Mouse (Mus musculus): ENCODE data around the gene Ergic1. TPM values are rescaled to one million over a fixed set of nuclear protein-coding genes. Genes with fewer than 3 reads are reported as not detected.

Ergic1 gene
- polyA plus RNA-seq, 1 experiment from 2014 or later, result 134 TPM

DNA sequence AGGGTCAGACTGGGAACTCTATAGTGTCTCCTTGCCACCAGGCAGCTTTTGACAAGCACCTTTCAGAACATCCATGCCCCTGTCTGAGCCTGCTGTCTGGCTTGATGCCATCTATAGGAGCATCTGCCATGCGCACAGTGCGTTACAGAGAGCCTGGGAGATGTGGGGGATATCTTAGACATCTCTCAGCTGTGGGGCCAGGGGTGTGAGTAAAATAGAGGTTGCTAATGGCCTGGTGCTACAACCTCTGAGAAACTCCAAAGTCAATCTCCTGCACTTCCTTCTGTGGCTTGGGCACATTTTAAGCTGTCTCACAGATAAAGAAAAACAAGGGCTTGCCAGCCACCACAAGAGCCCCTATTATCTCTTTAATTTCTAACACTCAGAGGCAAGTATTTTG, 128.5 kb downstream of the Ergic1 start:
- no peak for DNase-seq (ENCODE audit: low spot score)
- no peaks in the 10 kb centered on the region for H3K36me3 ChIP-seq (ENCODE audit: control insufficient read depth, insufficient read depth, low read length)
- ATAC-seq, result peak; percentile 25; the same call in 1 of the 2 replicates
- 59% methylated on average over 2 of the region's 2 CpGs for WGBS
- H3K27me3 ChIP-seq (replicated peaks; ENCODE audit: control insufficient read depth, insufficient read depth, low read length), result no peaks in the 10 kb centered on the region
- no peaks in the 10 kb centered on the region for H3K9me3 ChIP-seq (replicated peaks; ENCODE audit: control insufficient read depth, low read length)
- no peak overlapping the region for H3K4me3 ChIP-seq (ENCODE audit: low read depth, low read length)
- H3K27ac ChIP-seq (ENCODE audit: low read depth, low read length), result peak overlapping the region; percentile 82
- peaks cover 26% of the 10 kb centered on the region for H3K4me1 ChIP-seq (ENCODE audit: control insufficient read depth, insufficient read depth, low read length)
- H3K4me2 ChIP-seq (ENCODE audit: low read length), result no peak overlapping the region
- peak overlapping the region; percentile 21; the same call in 1 of the 2 replicates for H3K9ac ChIP-seq (ENCODE audit: low read length)

DNA sequence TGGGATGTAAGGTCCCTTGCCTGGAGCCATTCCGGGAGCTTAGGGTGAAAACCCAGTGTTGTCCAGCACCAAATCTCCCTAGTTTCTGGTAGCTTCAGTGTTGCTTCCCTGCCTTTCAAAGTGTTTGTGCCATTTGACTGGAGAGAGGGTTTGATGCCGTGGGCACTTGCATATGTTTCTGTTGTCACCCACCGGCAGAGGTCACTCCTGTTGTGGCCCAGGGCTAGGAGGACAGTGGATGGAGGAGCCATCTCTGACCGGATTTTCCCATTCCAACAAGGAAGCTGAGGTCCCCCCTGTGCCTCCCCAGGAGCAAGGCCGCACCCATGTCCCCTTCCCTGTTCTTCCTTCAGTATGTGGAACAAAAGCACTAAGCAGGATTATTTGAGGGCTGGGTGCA, 128.9 kb downstream of the Ergic1 start:
- Histone ChIP-seq H3K36me3 (ENCODE audit: control insufficient read depth, insufficient read depth, low read length) (no peaks in the 10 kb centered on the region; the same call in 1 of the 2 replicates), H3K4me3 (ENCODE audit: low read depth, low read length) (no peak overlapping the region), H3K9ac (ENCODE audit: low read length) (peak overlapping the region; percentile 29; the same call in 1 of the 2 replicates), H3K4me1 (ENCODE audit: control insufficient read depth, insufficient read depth, low read length) (peaks cover 26% of the 10 kb centered on the region), H3K27me3 (replicated peaks; ENCODE audit: control insufficient read depth, insufficient read depth, low read length) (no peaks in the 10 kb centered on the region), H3K4me2 (ENCODE audit: low read length) (no peak overlapping the region), H3K27ac (ENCODE audit: low read depth, low read length) (peak overlapping the region; percentile 82), H3K9me3 (replicated peaks; ENCODE audit: control insufficient read depth, low read length) (no peaks in the 10 kb centered on the region)
- no peak for ATAC-seq
- no peak for DNase-seq (ENCODE audit: low spot score)
- 81% methylated on average over 5 of the region's 5 CpGs for WGBS

DNA sequence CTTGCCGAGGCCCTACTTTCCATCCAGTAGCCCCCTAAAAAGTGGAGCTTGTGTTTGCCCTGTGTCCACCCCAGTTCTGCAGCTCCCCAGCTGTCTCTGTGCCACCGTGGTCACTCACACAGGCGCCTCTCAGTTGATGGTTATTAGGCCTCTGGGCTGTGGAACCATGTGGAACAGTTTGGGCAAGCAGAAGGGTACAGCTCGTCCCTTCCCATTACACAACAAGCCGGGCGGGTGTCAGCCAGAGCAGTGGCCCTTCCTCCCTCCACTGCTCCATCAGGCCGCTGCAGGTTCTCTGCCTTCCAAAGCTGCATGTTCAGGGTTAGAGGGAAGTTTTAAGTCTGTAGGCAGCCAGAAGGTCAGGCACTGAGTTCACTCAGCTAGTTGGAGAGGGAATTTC, 129.8 kb downstream of the Ergic1 start:
- Histone ChIP-seq H3K4me3 (ENCODE audit: low read depth, low read length) (no peak overlapping the region), H3K4me1 (ENCODE audit: control insufficient read depth, insufficient read depth, low read length) (peaks cover 26% of the 10 kb centered on the region), H3K9ac (ENCODE audit: low read length) (no peak overlapping the region), H3K27ac (ENCODE audit: low read depth, low read length) (no peak overlapping the region), H3K9me3 (replicated peaks; ENCODE audit: control insufficient read depth, low read length) (no peaks in the 10 kb centered on the region), H3K36me3 (ENCODE audit: control insufficient read depth, insufficient read depth, low read length) (peaks cover 7% of the 10 kb centered on the region; the same call in 1 of the 2 replicates), H3K27me3 (replicated peaks; ENCODE audit: control insufficient read depth, insufficient read depth, low read length) (no peaks in the 10 kb centered on the region), H3K4me2 (ENCODE audit: low read length) (no peak overlapping the region)
- no peak for DNase-seq (ENCODE audit: low spot score)
- no peak for ATAC-seq
- 87% methylated on average over 7 of the region's 7 CpGs for WGBS

DNA sequence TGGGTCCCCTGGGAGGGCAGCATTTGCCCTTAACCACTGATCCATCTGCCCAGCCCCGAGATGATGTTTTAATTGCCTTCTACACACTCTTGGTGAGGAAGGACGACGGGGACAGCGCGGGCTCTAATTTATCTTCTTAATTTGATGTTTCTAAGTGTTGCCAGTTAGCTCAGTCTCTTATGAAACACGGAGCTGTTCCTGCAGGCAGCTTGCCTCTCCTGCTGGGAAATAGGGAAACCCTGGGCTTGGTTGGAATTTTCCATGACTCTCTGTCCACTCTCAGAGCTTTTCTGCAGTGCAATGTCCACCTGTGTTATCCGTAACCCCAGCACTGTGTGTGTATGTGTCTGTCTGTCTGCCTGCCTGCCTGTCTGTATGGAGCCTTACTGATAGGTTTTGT, 132.1 kb downstream of the Ergic1 start:
- 82% methylated on average over 7 of the region's 7 CpGs for WGBS
- H3K27ac ChIP-seq (ENCODE audit: low read depth, low read length), result no peak overlapping the region; the same call in 1 of the 2 replicates

DNA sequence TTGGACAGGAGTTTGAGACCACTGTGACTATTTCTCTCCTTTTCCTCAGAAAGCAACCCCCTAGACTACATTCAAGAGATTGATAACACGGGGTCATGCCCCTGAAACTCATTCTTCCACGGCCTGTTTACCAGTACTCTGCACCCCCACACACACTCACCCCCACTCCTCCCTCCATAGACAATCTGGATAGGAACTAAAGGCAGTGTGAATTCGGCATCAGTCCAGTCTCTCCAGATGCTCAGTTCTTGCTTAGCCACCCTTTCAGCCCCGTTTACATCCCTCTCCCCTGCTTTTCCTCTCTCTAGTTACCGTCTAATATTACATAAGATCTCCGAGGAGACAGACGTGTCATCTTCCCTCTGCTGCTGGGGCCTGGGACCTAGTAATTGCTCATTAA, 132.9 kb downstream of the Ergic1 start:
- peaks cover 32% of the 10 kb centered on the region for H3K36me3 ChIP-seq (ENCODE audit: control insufficient read depth, insufficient read depth, low read length)
- ATAC-seq (no peak), DNase-seq (ENCODE audit: low spot score) (peak; percentile 49)
- H3K27me3 ChIP-seq (replicated peaks; ENCODE audit: control insufficient read depth, insufficient read depth, low read length), result no peaks in the 10 kb centered on the region
- H3K4me2 ChIP-seq (ENCODE audit: low read length), result no peak overlapping the region
- H3K27ac ChIP-seq (ENCODE audit: low read depth, low read length), result no peak overlapping the region; the same call in 1 of the 2 replicates
- 56% methylated on average over 7 of the region's 7 CpGs for WGBS
- H3K4me1 ChIP-seq (ENCODE audit: control insufficient read depth, insufficient read depth, low read length), result peaks cover 15% of the 10 kb centered on the region
- H3K9ac ChIP-seq (ENCODE audit: low read length), result no peak overlapping the region
- no peaks in the 10 kb centered on the region for H3K9me3 ChIP-seq (replicated peaks; ENCODE audit: control insufficient read depth, low read length)
- H3K4me3 ChIP-seq (ENCODE audit: low read depth, low read length), result no peak overlapping the region

More for the DNA sequence above, 132.1 kb downstream of the Ergic1 start:
- H3K9me3 ChIP-seq (replicated peaks; ENCODE audit: control insufficient read depth, low read length), result no peaks in the 10 kb centered on the region
- H3K4me2 ChIP-seq (ENCODE audit: low read length), result no peak overlapping the region
- peaks cover 25% of the 10 kb centered on the region for H3K36me3 ChIP-seq (ENCODE audit: control insufficient read depth, insufficient read depth, low read length)
- H3K9ac ChIP-seq (ENCODE audit: low read length), result no peak overlapping the region
- H3K4me1 ChIP-seq (ENCODE audit: control insufficient read depth, insufficient read depth, low read length), result peaks cover 21% of the 10 kb centered on the region
- DNase-seq (ENCODE audit: low spot score), result no peak
- no peaks in the 10 kb centered on the region for H3K27me3 ChIP-seq (replicated peaks; ENCODE audit: control insufficient read depth, insufficient read depth, low read length)
- ATAC-seq, result no peak
- no peak overlapping the region for H3K4me3 ChIP-seq (ENCODE audit: low read depth, low read length)

DNA sequence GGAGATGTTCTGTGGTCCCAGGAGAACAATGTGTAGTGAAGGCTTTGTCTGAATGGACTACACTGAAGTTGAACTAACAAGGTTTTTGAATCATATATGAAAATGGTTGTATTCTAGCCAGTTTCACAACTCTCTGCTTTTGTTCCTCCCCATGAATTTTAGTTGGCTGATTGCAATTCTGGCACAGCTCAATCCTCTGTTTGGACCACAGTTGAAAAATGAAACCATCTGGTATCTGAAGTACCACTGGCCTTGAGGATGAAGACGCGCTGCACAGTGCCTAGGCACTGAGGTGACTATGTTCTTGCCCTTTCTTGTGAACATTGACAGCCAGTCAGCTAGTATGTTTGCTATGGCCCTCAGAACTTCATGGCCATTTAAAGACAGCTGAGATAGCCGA, 133.9 kb downstream of the Ergic1 start:
- Histone ChIP-seq H3K36me3 (ENCODE audit: control insufficient read depth, insufficient read depth, low read length) (peaks cover 42% of the 10 kb centered on the region), H3K9me3 (replicated peaks; ENCODE audit: control insufficient read depth, low read length) (no peaks in the 10 kb centered on the region), H3K27me3 (replicated peaks; ENCODE audit: control insufficient read depth, insufficient read depth, low read length) (no peaks in the 10 kb centered on the region), H3K4me2 (ENCODE audit: low read length) (no peak overlapping the region), H3K9ac (ENCODE audit: low read length) (no peak overlapping the region), H3K4me1 (ENCODE audit: control insufficient read depth, insufficient read depth, low read length) (peaks cover 5% of the 10 kb centered on the region; the same call in 1 of the 2 replicates), H3K27ac (ENCODE audit: low read depth, low read length) (no peak overlapping the region), H3K4me3 (ENCODE audit: low read depth, low read length) (no peak overlapping the region)
- no peak for ATAC-seq
- 88% methylated on average over 3 of the region's 3 CpGs for WGBS
- no peak for DNase-seq (ENCODE audit: low spot score)

DNA sequence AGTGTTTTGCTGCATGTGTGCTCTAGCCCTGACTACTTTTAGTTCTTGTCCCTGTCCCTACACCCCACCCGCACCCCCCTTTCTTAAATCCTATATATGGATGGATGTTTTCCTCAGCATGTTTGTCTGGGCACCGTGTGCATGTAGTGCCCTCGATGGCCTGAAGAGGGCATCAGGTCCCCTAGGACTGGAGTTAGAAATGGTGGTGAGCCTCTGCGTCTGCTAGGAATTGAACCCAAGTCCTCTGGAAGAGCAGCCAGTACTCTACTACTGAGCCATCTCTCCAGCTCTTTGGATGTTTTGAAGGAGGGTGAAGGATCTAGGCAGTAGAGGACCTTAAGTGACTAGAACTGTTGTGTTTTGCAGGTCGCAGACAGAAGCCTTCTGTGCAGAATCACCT, 137.6 kb downstream of the Ergic1 start:
- ATAC-seq, result no peak
- 93% methylated on average over 5 of the region's 5 CpGs for WGBS
- no peaks in the 10 kb centered on the region for H3K4me1 ChIP-seq (ENCODE audit: control insufficient read depth, insufficient read depth, low read length)

DNA sequence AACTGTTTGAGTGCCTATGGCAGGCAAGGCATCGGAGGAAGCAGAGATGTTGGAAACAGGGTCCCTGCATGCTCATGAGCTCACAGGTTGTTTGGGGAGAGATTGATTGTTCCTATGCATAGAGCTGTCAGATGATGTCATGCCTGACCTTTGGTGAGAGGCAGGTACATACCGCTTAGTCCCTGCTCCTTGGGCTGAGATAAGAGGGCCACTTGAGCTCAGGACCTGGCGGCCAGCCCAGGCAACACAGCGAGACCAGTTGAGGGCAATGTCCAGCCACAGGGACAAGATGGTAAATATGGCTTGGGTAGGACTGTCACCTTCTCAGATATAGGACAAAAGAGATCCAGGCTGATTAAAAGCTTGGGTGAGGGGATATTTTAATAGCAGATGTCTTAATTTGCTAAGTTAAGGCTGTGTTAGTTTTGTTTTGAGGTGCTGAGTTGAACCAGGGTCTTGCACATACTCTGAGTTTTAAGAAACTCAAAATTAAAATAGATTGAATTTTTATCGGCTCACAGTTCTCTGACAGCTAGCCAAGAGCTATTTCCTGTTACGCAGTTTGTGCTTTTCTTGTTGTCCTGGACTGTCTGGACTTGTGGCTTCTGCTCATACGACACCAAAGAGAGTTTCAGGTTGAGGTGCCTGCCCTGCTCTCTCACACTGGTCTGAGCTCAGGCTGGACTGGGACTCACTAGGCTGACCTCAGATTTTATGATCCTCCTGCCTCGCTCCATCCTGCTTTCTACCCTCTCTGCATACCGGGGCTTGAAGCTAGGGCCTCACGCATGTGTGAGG, 138.7 kb downstream of the Ergic1 start:
- no peak for ATAC-seq
- H3K36me3 ChIP-seq (ENCODE audit: control insufficient read depth, insufficient read depth, low read length), result peaks cover 57% of the 10 kb centered on the region
- 92% methylated on average over 10 of the region's 10 CpGs for WGBS

More for the DNA sequence above, 137.6 kb downstream of the Ergic1 start:
- H3K9ac ChIP-seq (ENCODE audit: low read length), result no peak overlapping the region
- no peak overlapping the region for H3K27ac ChIP-seq (ENCODE audit: low read depth, low read length)
- no peaks in the 10 kb centered on the region for H3K9me3 ChIP-seq (replicated peaks; ENCODE audit: control insufficient read depth, low read length)
- DNase-seq (ENCODE audit: low spot score), result no peak
- H3K36me3 ChIP-seq (ENCODE audit: control insufficient read depth, insufficient read depth, low read length), result peaks cover 57% of the 10 kb centered on the region
- H3K27me3 ChIP-seq (replicated peaks; ENCODE audit: control insufficient read depth, insufficient read depth, low read length), result no peaks in the 10 kb centered on the region
- H3K4me3 ChIP-seq (ENCODE audit: low read depth, low read length), result no peak overlapping the region
- no peak overlapping the region for H3K4me2 ChIP-seq (ENCODE audit: low read length)

DNA sequence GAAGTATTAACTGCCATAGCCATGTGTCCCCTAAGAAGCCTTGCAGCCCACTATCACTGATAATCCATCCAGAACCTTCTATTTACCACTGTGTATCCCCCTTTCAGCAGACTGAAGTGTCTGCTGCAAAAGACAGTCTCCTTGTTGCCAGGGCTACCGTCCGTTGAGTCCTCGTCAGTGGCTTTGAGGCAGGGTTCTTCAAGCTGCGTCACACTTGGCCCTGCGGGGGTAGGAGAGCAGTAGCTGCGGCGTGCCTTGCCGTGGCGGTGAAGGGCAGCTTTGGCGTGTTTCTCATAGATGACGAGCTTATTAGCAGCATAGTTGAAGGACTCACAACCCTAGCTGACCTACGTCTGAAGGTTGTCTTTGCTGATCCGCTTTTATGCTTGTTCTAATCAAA, 140.3 kb downstream of the Ergic1 start:
- no peak overlapping the region for H3K4me2 ChIP-seq (ENCODE audit: low read length)
- no peak overlapping the region for H3K27ac ChIP-seq (ENCODE audit: low read depth, low read length)
- H3K27me3 ChIP-seq (replicated peaks; ENCODE audit: control insufficient read depth, insufficient read depth, low read length), result no peaks in the 10 kb centered on the region
- no peak for DNase-seq (ENCODE audit: low spot score)
- H3K4me3 ChIP-seq (ENCODE audit: low read depth, low read length), result no peak overlapping the region
- ATAC-seq, result no peak
- H3K4me1 ChIP-seq (ENCODE audit: control insufficient read depth, insufficient read depth, low read length), result no peaks in the 10 kb centered on the region
- H3K9ac ChIP-seq (ENCODE audit: low read length), result no peak overlapping the region
- WGBS, result 81% methylated on average over 13 of the region's 13 CpGs
- peaks cover 45% of the 10 kb centered on the region for H3K36me3 ChIP-seq (ENCODE audit: control insufficient read depth, insufficient read depth, low read length)
- no peaks in the 10 kb centered on the region for H3K9me3 ChIP-seq (replicated peaks; ENCODE audit: control insufficient read depth, low read length)

More for the DNA sequence above, 138.7 kb downstream of the Ergic1 start:
- H3K27me3 ChIP-seq (replicated peaks; ENCODE audit: control insufficient read depth, insufficient read depth, low read length), result no peaks in the 10 kb centered on the region
- no peak overlapping the region for H3K9ac ChIP-seq (ENCODE audit: low read length)
- H3K4me3 ChIP-seq (ENCODE audit: low read depth, low read length), result no peak overlapping the region
- no peak overlapping the region for H3K4me2 ChIP-seq (ENCODE audit: low read length)
- H3K4me1 ChIP-seq (ENCODE audit: control insufficient read depth, insufficient read depth, low read length), result no peaks in the 10 kb centered on the region
- no peak overlapping the region for H3K27ac ChIP-seq (ENCODE audit: low read depth, low read length)
- DNase-seq (ENCODE audit: low spot score), result no peak
- H3K9me3 ChIP-seq (replicated peaks; ENCODE audit: control insufficient read depth, low read length), result no peaks in the 10 kb centered on the region
